Mouse (Mus musculus): ENCODE measurements around the gene Wipf2.

GRCm38 (mm10) chr11:98930773-98931512, 67.5 kb downstream of the Wipf2 start:
- TF ChIP-seq CTCF (IDR thresholded peaks at IDR 0.05; ENCODE audit: extremely low read depth, insufficient read depth, low read length): no peak
- TF ChIP-seq POLR2A (IDR thresholded peaks at IDR 0.05; ENCODE audit: extremely low read depth, insufficient read depth, low read length): no peak
